ENCODE assay signal across 8 mouse cellular contexts in genomic region chr3:158561256-158561986, GRCm38 (mm10). TPM values are rescaled to one million over a fixed set of nuclear protein-coding genes. Genes with fewer than 3 reads are reported as not detected.
A peak's percentile ranks its signal among the peaks of the same experiment; 100 is the strongest.
DNase-seq lines count a peak whose midpoint lies in the region; ATAC-seq and TF ChIP-seq lines count a peak whose summit lies in the region.

No protein-coding gene starts in this region.

- no peak overlapping the region for H3K27ac ChIP-seq in kidney, postnatal 0 days
- peak overlapping the region; percentile 94 for H3K27ac ChIP-seq in midbrain, embryonic 14.5 days (replicated peaks; ENCODE audit: low read depth, low read length)

- H3K27me3 ChIP-seq in kidney, postnatal 0 days (ENCODE audit: insufficient read depth, low read length): peaks cover 28% of the 10 kb centered on the region; the same call in 1 of the 2 replicates
- no peaks in the 10 kb centered on the region for H3K27me3 ChIP-seq in midbrain, embryonic 14.5 days (ENCODE audit: control insufficient read depth, insufficient read depth, low read length)

- no peak for TF ChIP-seq CTCF in kidney, postnatal 0 days (IDR thresholded peaks at IDR 0.05; ENCODE audit: low read depth)

- H3K4me1 ChIP-seq in kidney, postnatal 0 days (replicated peaks; ENCODE audit: insufficient read depth, low read length): peaks cover 9% of the 10 kb centered on the region
- H3K4me1 ChIP-seq in midbrain, embryonic 14.5 days (ENCODE audit: control insufficient read depth, insufficient read depth, low read length): peaks cover 7% of the 10 kb centered on the region

- peak overlapping the region; percentile 54 for H3K4me3 ChIP-seq in kidney, postnatal 0 days (replicated peaks; ENCODE audit: low read depth, low read length)
- H3K4me3 ChIP-seq in midbrain, embryonic 14.5 days (replicated peaks; ENCODE audit: low read depth, low read length): peak overlapping the region; percentile 89

- WGBS in kidney, postnatal 0 days: under 1% methylated on average over 46 of the region's 55 CpGs
- under 1% methylated on average over 55 of the region's 55 CpGs for WGBS in midbrain, embryonic 14.5 days

- H3K9me3 ChIP-seq in kidney, postnatal 0 days (replicated peaks; ENCODE audit: low read length): no peaks in the 10 kb centered on the region
- H3K9me3 ChIP-seq in midbrain, embryonic 14.5 days (ENCODE audit: control insufficient read depth, low read length): no peaks in the 10 kb centered on the region

- H3K36me3 ChIP-seq in kidney, postnatal 0 days (ENCODE audit: insufficient read depth, low read length): no peaks in the 10 kb centered on the region
- no peaks in the 10 kb centered on the region for H3K36me3 ChIP-seq in midbrain, embryonic 14.5 days (ENCODE audit: control insufficient read depth, insufficient read depth, low read length)

- peak; percentile 9 for DNase-seq in kidney, postnatal 0 days (ENCODE audit: low spot score)
- DNase-seq in kidney, postnatal 25 days: no peak
- peak; percentile 51 to 81 for DNase-seq in cerebellum, postnatal 4 days (ENCODE audit: low spot score in 2 of 2)
- DNase-seq in frontal cortex, postnatal 10 days (ENCODE audit: low spot score in 2 of 2): peak; percentile 55 to 65
- peak; percentile 55 to 67 for DNase-seq in layer of hippocampus, postnatal 36 days
- peak; percentile 84 for DNase-seq in midbrain, embryonic 14.5 days
- peak; percentile 42 for DNase-seq in testis, postnatal 10 days (ENCODE audit: low spot score)
- DNase-seq in T-cell, adult 2 months (ENCODE audit: low spot score): no peak

- ATAC-seq in kidney, postnatal 0 days (replicated peaks; ENCODE audit: low FRiP score, low read depth): peak; percentile 49
- peak; percentile 83 for ATAC-seq in midbrain, embryonic 14.5 days (ENCODE audit: low FRiP score, low TSS enrichment)

- peak overlapping the region; percentile 98 for H3K4me2 ChIP-seq in kidney, postnatal 0 days (ENCODE audit: low read length)
- H3K4me2 ChIP-seq in midbrain, embryonic 14.5 days (ENCODE audit: low read length): peak overlapping the region; percentile 82

- H3K9ac ChIP-seq in kidney, postnatal 0 days (ENCODE audit: low read depth, low read length): peak overlapping the region; percentile 49
- H3K9ac ChIP-seq in midbrain, embryonic 14.5 days (replicated peaks; ENCODE audit: low read length): peak overlapping the region; percentile 96

RNA-seq across cellular contexts. Expression of gene Lrrc7, which starts 0.6 kb away (rescaled TPM):
- polyA plus RNA-seq in kidney, postnatal 0 days (2015; fragmentation: Nextera tagmentation; extraction: Ambion mirVana): 0.10 and 0.11 TPM in 2 replicates
- 100 to 1,000 TPM; 113 to 131 TPM for total RNA-seq in layer of hippocampus, postnatal 36 days (2021)
- 13.0 and 13.2 TPM in 2 replicates for polyA plus RNA-seq in midbrain, embryonic 14.5 days (2014; fragmentation: Nextera tagmentation; extraction: Ambion mirVana)

Comparison
In these comparisons a context has a peak if more than half of its experiments do, and no peak if none do; other contexts are left out.
1. DNase-seq: peak in kidney, postnatal 0 days (single experiment), cerebellum, postnatal 4 days (2 of 2), frontal cortex, postnatal 10 days (2 of 2), layer of hippocampus, postnatal 36 days (2 of 2), midbrain, embryonic 14.5 days (single experiment) and testis, postnatal 10 days (single experiment); none in kidney, postnatal 25 days (0 of 2) and T-cell, adult 2 months (single experiment).
2. RNA of gene Lrrc7, which starts 0.6 kb away (polyA plus RNA-seq): 13.0 to 13.2 TPM in midbrain, embryonic 14.5 days; 0.10 to 0.11 TPM in kidney, postnatal 0 days; every median in the first group is over 10 times any median in the second.